Mouse (Mus musculus): ENCODE data around the gene Zfp879. TPM values are rescaled to one million over a fixed set of nuclear protein-coding genes. Genes with fewer than 3 reads are reported as not detected.

Gene Zfp879
- total RNA-seq (2021), result 0.62 and 1.0 TPM in 2 replicates
- long read RNA-seq, partial matches to known transcripts, result 0 of 3 reads
- long read RNA-seq, other reads (novel, unspliced or antisense), result 0 of 3 reads

GRCm38 (mm10) chr11:50841023-50841735 is at the start of gene Zfp879:
Gene Zfp879, minus strand, starts transcription at chr11:50841552.
- DNase-seq, result peak; percentile 93

- DNase-seq, result peak; percentile 89
Observed at GRCm38 (mm10) chr11:50887390-50888128, 46.2 kb upstream of the Zfp879 start, which contains the start of gene Zfp454. Gene Zfp454, minus strand, starts transcription at chr11:50887651.

GRCm38 (mm10) chr11:50886933-50887293 is 45.6 kb upstream of the Zfp879 start:
- DNase-seq, result peak; percentile 2

- DNase-seq, result peak; percentile 81
Observed at GRCm38 (mm10) chr11:50886231-50886932, 45.0 kb upstream of the Zfp879 start.

GRCm38 (mm10) chr11:50883756-50884155 is 42.4 kb upstream of the Zfp879 start:
- no peak for DNase-seq

- DNase-seq, result no peak
Observed at GRCm38 (mm10) chr11:50878641-50879040, 37.3 kb upstream of the Zfp879 start.

GRCm38 (mm10) chr11:50850989-50851601 is 9.7 kb upstream of the Zfp879 start:
- peak; percentile 16 for DNase-seq

GRCm38 (mm10) chr11:50850177-50850735 is 8.9 kb upstream of the Zfp879 start, which contains the start of gene Grm6:
Gene Grm6, plus strand, starts transcription at chr11:50850685.
- DNase-seq, result no peak

GRCm38 (mm10) chr11:50849310-50849709 is 8.0 kb upstream of the Zfp879 start:
- no peak for DNase-seq

GRCm38 (mm10) chr11:50848520-50849137 is 7.3 kb upstream of the Zfp879 start:
- no peak for DNase-seq

GRCm38 (mm10) chr11:50847047-50847446 is 5.7 kb upstream of the Zfp879 start:
- no peak for DNase-seq

GRCm38 (mm10) chr11:50845951-50846350 is 4.6 kb upstream of the Zfp879 start:
- no peak for DNase-seq

- DNase-seq, result no peak
Observed at GRCm38 (mm10) chr11:50835727-50836126, 5.6 kb downstream of the Zfp879 start.

- peak; percentile 82 for DNase-seq
Observed at GRCm38 (mm10) chr11:50827010-50827953, 14.1 kb downstream of the Zfp879 start, which contains the start of gene Zfp354c. Gene Zfp354c, minus strand, starts transcription at chr11:50827724.

- DNase-seq, result no peak
Observed at GRCm38 (mm10) chr11:50826214-50826613, 15.1 kb downstream of the Zfp879 start.

GRCm38 (mm10) chr11:50814233-50814632 is 27.1 kb downstream of the Zfp879 start:
- DNase-seq, result no peak

- DNase-seq, result no peak
Observed at GRCm38 (mm10) chr11:50798836-50799235, 42.5 kb downstream of the Zfp879 start.

- no peak for DNase-seq
Observed at GRCm38 (mm10) chr11:50797674-50798073, 43.7 kb downstream of the Zfp879 start.

Measured in adrenal gland, postnatal 25 days (tissue).